ENCODE assay signal across 8 mouse cellular contexts in the genomic region with DNA sequence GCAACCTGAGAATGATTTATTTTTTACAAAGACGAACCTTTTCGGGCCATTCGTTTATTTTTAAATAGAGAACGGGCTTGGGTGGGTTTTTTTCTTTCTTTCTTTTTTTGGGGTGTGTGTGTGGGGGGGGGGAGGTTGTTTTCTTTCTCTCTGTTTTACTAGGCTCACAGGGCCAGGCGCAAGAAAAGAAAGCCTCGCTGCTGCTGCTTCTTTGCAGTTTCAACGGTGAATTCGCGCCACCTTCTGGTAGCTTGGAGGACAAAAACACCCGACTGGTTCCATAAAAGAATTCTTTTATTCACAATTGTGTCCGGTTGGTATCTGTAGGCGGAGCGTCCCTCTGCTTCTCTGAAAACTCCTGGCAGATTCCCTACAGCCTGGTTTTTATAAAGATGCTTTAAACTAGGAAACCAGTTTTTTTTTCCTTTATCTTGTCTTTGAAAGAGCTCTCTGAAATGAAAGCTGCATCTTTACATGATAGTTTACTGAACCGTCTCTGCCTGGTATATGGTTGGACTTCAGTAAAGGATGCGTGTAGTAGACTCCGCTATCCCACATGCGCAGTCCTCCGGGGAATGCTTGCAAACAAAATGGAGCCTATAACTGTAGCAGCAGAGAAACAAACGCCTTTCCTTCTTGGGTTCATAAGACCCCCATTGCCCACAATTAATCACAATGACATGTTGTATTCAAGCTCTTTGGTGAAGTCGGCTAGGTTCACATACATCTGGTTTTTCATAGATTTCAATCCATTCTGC.
DNase-seq lines count a peak whose midpoint lies in the region; ATAC-seq and TF ChIP-seq lines count a peak whose summit lies in the region.

No protein-coding gene starts in this region.

- peak; percentile 91 for DNase-seq in heart, adult 11 months
- peak; percentile 78 for DNase-seq in gastrocnemius, postnatal 10 days
- peak; percentile 79 for DNase-seq in kidney, adult 2 months
- peak; percentile 71 to 79 for DNase-seq in left cerebral cortex, postnatal 36 days (ENCODE audit: low spot score in 2 of 2)
- peak; percentile 94 for DNase-seq in midbrain, postnatal 0 days (ENCODE audit: low spot score)
- DNase-seq in telencephalon, adult 2 months (ENCODE audit: low read depth, low spot score), result peak; percentile 67

- TF ChIP-seq POLR2A in cortical plate, adult 2 months (IDR thresholded peaks at IDR 0.05; ENCODE audit: extremely low read depth, insufficient read depth, low read length), result no peak
- TF ChIP-seq POLR2A in kidney, adult 2 months (IDR thresholded peaks at IDR 0.05; ENCODE audit: low read depth, low read length), result no peak

- peaks cover 48% of the 10 kb centered on the region for H3K27me3 ChIP-seq in heart, embryonic 12.5 days (replicated peaks)
- no peaks in the 10 kb centered on the region; the same call in none of the 2 replicates for H3K27me3 ChIP-seq in kidney, adult 2 months (replicated peaks; ENCODE audit: control insufficient read depth, insufficient read depth, low read length)
- H3K27me3 ChIP-seq in midbrain, postnatal 0 days (ENCODE audit: insufficient read depth, low read length), result peaks cover 10% of the 10 kb centered on the region

- no peaks in the 10 kb centered on the region for H3K9me3 ChIP-seq in heart, embryonic 12.5 days (replicated peaks)
- H3K9me3 ChIP-seq in midbrain, postnatal 0 days (ENCODE audit: low read length), result no peaks in the 10 kb centered on the region

- WGBS in heart, embryonic 12.5 days, result 19% methylated on average over 20 of the region's 20 CpGs
- 18% methylated on average over 20 of the region's 20 CpGs for WGBS in kidney, adult 2 months
- WGBS in midbrain, postnatal 0 days, result 15% methylated on average over 20 of the region's 20 CpGs

- no peaks in the 10 kb centered on the region for H3K36me3 ChIP-seq in heart, embryonic 12.5 days
- H3K36me3 ChIP-seq in kidney, adult 2 months (ENCODE audit: control insufficient read depth, insufficient read depth, low read length), result no peaks in the 10 kb centered on the region
- H3K36me3 ChIP-seq in midbrain, postnatal 0 days (ENCODE audit: insufficient read depth, low read length), result no peaks in the 10 kb centered on the region

- no peak overlapping the region for H3K27ac ChIP-seq in heart, embryonic 12.5 days (ENCODE audit: poor library complexity, severe bottlenecking)
- no peak overlapping the region for H3K27ac ChIP-seq in cortical plate, adult 2 months (ENCODE audit: insufficient read depth, low read length)
- no peak overlapping the region for H3K27ac ChIP-seq in kidney, adult 2 months (ENCODE audit: insufficient read depth, low read depth, low read length)
- no peak overlapping the region for H3K27ac ChIP-seq in midbrain, postnatal 0 days (ENCODE audit: low read depth, low read length)

- no peak overlapping the region for H3K9ac ChIP-seq in heart, embryonic 12.5 days
- no peak overlapping the region for H3K9ac ChIP-seq in midbrain, postnatal 0 days (replicated peaks; ENCODE audit: low read length, poor library complexity, severe bottlenecking)

- TF ChIP-seq CTCF in cortical plate, adult 2 months (IDR thresholded peaks at IDR 0.05; ENCODE audit: extremely low read depth, insufficient read depth, low read length), result peak; percentile 86
- TF ChIP-seq CTCF in kidney, adult 2 months (conservative IDR thresholded peaks at IDR 0.05; ENCODE audit: insufficient read depth, insufficient read length, low read depth, low read length), result peak; percentile 74
- peak; percentile 88 for TF ChIP-seq CTCF in midbrain, postnatal 0 days (IDR thresholded peaks at IDR 0.05)

- H3K4me2 ChIP-seq in heart, embryonic 12.5 days, result no peak overlapping the region
- H3K4me2 ChIP-seq in midbrain, postnatal 0 days (ENCODE audit: low read depth, low read length, poor library complexity, severe bottlenecking), result peak overlapping the region; percentile 7; the same call in 1 of the 2 replicates

- 0 out of 2 replicates have a peak, but pooled peaks cover 4% of the 10 kb centered on the region for H3K4me1 ChIP-seq in heart, embryonic 12.5 days (replicated peaks)
- H3K4me1 ChIP-seq in cortical plate, adult 2 months (ENCODE audit: control insufficient read depth, insufficient read depth, low read length), result no peaks in the 10 kb centered on the region
- H3K4me1 ChIP-seq in kidney, adult 2 months (ENCODE audit: control insufficient read depth, insufficient read depth, low read length), result no peaks in the 10 kb centered on the region
- H3K4me1 ChIP-seq in midbrain, postnatal 0 days (ENCODE audit: insufficient read depth, low read length), result no peaks in the 10 kb centered on the region

- intact Hi-C loops in left cerebral cortex, postnatal 36 days (cut with DNase I), result loop anchor here (1.0 to 2.0 kb wide), 2 partner anchors 220 to 586 kb away; no protein-coding TSS in a partner anchor

- no peak for ATAC-seq in heart, embryonic 12.5 days (ENCODE audit: insufficient number of reproducible peaks, low FRiP score)
- ATAC-seq in midbrain, postnatal 0 days (ENCODE audit: low FRiP score), result peak; percentile 55; the same call in 1 of the 2 replicates

- no peak overlapping the region for H3K4me3 ChIP-seq in heart, embryonic 12.5 days
- no peak overlapping the region for H3K4me3 ChIP-seq in cortical plate, adult 2 months (ENCODE audit: insufficient read depth, low read length)
- H3K4me3 ChIP-seq in kidney, adult 2 months (ENCODE audit: insufficient read depth, low read depth, low read length), result no peak overlapping the region
- no peak overlapping the region for H3K4me3 ChIP-seq in midbrain, postnatal 0 days (ENCODE audit: low read depth, low read length)
